Mouse (Mus musculus) stomach, postnatal 0 days (tissue): ENCODE measurements around the gene Itm2b. TPM values are rescaled to one million over a fixed set of nuclear protein-coding genes. Genes with fewer than 3 reads are reported as not detected.

Experiments
- ATAC-seq: fragments of 200-750 bp; cut with Nextera tagmentation; 2 replicates; pipeline ENCODE4 v1.8.0; 2017; ENCODE audit not compliant: low FRiP score, low TSS enrichment
- DNase-seq: peaks from one replicate; pipeline ENCODE4 v3.0.0-alpha.2; 2016; ENCODE audit warnings: low spot score
- H3K27ac ChIP-seq: fragments of 300-500 bp; sonication (generic); replicated peaks from 2 replicates; pipeline ENCODE4 v1.5.1; 2014; ENCODE audit warnings: mild to moderate bottlenecking, control low read depth
- H3K27me3 ChIP-seq: fragments of 300-500 bp; sonication (generic); 2 replicates; pipeline ENCODE4 v1.6.1; 2014; ENCODE audit warnings: low read length; ENCODE audit not compliant: control insufficient read depth, insufficient read depth
- H3K36me3 ChIP-seq: fragments of 300-500 bp; sonication (generic); 2 replicates; pipeline ENCODE4 v1.6.1; 2014; ENCODE audit warnings: low read length, mixed read lengths; ENCODE audit not compliant: control insufficient read depth, insufficient read depth
- H3K4me1 ChIP-seq: fragments of 300-500 bp; sonication (generic); replicated peaks from 2 replicates; pipeline ENCODE4 v1.6.1; 2014; ENCODE audit warnings: antibody characterized with exemption; ENCODE audit not compliant: control insufficient read depth, insufficient read depth
- H3K4me2 ChIP-seq: fragments of 300-500 bp; sonication (generic); replicated peaks from 2 replicates; pipeline ENCODE4 v1.6.1; 2014; ENCODE audit warnings: low read depth, mild to moderate bottlenecking, control low read depth, moderate library complexity
- H3K4me3 ChIP-seq: fragments of 300-500 bp; sonication (generic); 2 replicates; pipeline ENCODE4 v1.5.1; 2014; ENCODE audit warnings: low read depth, low read length, control low read depth
- H3K9ac ChIP-seq: fragments of 300-500 bp; sonication (generic); 2 replicates; pipeline ENCODE4 v1.6.1; 2014; ENCODE audit warnings: mild to moderate bottlenecking, low read length, control low read depth, mixed read lengths
- H3K9me3 ChIP-seq: fragments of 300-500 bp; sonication (generic); 2 replicates; pipeline ENCODE4 v1.6.1; 2016; ENCODE audit warnings: low read length; ENCODE audit not compliant: control insufficient read depth
- CTCF ChIP-seq: IDR thresholded peaks from 2 replicates; pipeline ENCODE4 v1.5.1; 2016; ENCODE audit warnings: antibody characterized with exemption, low read depth, mild to moderate bottlenecking, moderate library complexity
- EP300 ChIP-seq: optimal IDR thresholded peaks from 2 replicates; pipeline ENCODE3; 2016; ENCODE audit warnings: antibody characterized with exemption
- WGBS: fragments of 180-500 bp; shearing (Covaris S2); extraction: QIAGEN DNeasy Blood & Tissue Kit; methylation state at CpG from one replicate; pipeline ENCODE4 v1.1.7; 2014; 5-methylcytosine and 5-hydroxymethylcytosine counted together
- polyA plus RNA-seq: library from polyadenylated mRNA; unstranded; fragments of >200 nt; fragmentation: Nextera tagmentation; extraction: Ambion mirVana; gene quantifications from 2 replicates; pipeline ENCODE4 v1.2.1, GENCODE M21; 2015

Gene Itm2b
- polyA plus RNA-seq, 1 experiment from 2014 or later, result 1,381 TPM

DNA sequence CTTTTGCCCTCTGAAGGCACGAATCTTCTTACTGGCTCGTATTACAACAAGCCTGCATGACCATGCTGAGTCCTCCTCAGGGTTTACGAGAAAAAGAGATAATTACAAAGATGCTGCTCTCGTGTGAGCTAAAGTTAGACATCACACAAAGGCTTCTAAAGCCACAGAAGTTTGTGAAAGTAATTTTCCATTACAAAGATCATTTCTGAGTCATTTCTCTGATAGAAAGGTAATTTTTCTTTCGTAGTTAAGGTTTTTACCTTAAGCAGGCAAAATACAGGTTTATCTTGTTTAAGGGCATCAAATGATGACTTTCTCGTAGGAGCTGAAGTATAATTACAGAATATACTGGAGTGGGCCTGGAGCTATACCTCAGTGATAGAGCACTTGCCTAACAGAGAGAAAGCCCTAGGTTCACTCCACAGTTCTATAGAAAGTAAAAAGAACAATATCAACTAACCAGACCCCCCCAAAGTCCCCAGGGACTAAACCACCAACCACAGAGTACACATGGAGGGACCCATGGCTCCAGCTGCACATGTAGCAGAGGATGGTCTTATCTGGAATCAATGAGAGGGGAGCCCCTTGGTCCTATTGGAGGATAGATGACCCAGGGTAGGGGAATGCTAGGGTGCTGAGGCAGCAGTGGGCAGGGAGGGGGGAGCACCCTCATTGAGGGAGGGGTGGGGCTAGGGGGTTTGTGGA is 44.9 kb downstream of the Itm2b start:
- ATAC-seq (no peak), DNase-seq (no peak)
- no peaks in the 10 kb centered on the region for H3K4me1 ChIP-seq
- H3K36me3 ChIP-seq, result no peaks in the 10 kb centered on the region
- no peaks in the 10 kb centered on the region for H3K9me3 ChIP-seq
- TF ChIP-seq EP300, result no peak
- no peak for TF ChIP-seq CTCF
- no peak overlapping the region for H3K9ac ChIP-seq
- H3K4me3 ChIP-seq, result no peak overlapping the region
- H3K27ac ChIP-seq, result no peak overlapping the region
- H3K4me2 ChIP-seq, result no peak overlapping the region
- WGBS, result 55% methylated on average over 6 of the region's 6 CpGs
- no peaks in the 10 kb centered on the region for H3K27me3 ChIP-seq

DNA sequence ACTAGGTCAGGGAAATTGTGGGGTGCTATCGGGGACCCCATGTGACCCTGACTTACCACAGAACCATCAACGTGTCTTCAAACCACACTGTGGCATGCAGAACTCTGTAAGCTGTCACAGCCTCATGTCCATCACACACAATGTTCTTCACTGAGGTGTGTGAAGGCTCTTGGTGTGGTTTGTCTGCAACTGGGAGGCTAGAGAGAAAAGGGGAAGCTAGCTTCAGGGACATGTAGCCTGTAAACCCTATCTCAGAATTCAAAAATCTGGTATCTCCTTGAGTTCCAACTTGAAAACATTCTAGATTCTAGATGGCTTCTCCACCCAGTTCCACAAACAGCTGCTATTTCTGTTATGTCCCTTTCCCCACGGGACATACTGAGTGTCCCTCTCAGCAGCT is 45.5 kb downstream of the Itm2b start:
- Histone ChIP-seq H3K4me2 (no peak overlapping the region), H3K4me3 (no peak overlapping the region), H3K27me3 (no peaks in the 10 kb centered on the region), H3K27ac (no peak overlapping the region), H3K9me3 (no peaks in the 10 kb centered on the region), H3K4me1 (no peaks in the 10 kb centered on the region), H3K36me3 (no peaks in the 10 kb centered on the region), H3K9ac (no peak overlapping the region)
- ATAC-seq (no peak), DNase-seq (no peak)
- 64% methylated on average over 3 of the region's 3 CpGs for WGBS
- no peak for TF ChIP-seq CTCF
- TF ChIP-seq EP300, result no peak

DNA sequence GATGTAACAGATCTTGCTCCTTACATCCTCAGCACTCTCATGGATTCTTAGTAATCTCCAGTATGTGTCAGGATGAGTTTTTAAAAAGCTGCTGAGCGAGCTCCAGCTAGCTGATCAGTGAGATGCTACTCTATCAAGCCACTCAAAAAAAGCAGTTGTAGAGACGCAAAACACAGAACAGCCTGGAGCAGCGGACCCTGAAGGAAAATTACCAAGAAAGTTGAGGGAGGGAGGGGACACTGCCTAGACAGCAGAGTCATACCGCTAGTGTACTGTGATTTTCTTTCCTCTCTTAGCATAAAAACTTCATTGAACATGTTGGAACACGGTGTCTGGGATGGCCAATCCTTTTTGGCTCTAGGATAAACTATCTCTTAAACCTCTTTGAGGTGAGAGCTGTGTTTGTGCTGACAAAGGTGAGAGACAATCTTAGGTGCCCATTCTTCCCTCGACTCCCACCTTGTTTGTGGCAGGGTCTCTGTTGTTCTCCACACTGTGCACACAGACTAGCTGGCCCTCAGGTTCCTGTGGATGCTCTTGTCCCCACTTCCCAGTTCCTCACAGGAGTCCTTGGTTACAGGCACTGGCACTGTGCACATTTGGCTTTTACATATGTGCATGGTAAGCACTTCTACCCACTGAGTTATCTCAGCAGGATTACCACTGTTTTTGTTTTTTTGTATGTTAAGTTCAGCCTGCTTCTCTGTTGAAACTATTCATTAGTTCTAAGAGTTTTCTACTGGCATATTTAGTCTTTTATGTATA is 48.6 kb downstream of the Itm2b start:
- Histone ChIP-seq H3K4me3 (no peak overlapping the region), H3K27ac (no peak overlapping the region), H3K4me1 (no peaks in the 10 kb centered on the region), H3K9ac (no peak overlapping the region), H3K9me3 (no peaks in the 10 kb centered on the region), H3K36me3 (no peaks in the 10 kb centered on the region), H3K4me2 (no peak overlapping the region), H3K27me3 (no peaks in the 10 kb centered on the region)
- WGBS, result 61% methylated on average over 6 of the region's 6 CpGs
- ATAC-seq (no peak), DNase-seq (no peak)
- no peak for TF ChIP-seq CTCF
- TF ChIP-seq EP300, result no peak

DNA sequence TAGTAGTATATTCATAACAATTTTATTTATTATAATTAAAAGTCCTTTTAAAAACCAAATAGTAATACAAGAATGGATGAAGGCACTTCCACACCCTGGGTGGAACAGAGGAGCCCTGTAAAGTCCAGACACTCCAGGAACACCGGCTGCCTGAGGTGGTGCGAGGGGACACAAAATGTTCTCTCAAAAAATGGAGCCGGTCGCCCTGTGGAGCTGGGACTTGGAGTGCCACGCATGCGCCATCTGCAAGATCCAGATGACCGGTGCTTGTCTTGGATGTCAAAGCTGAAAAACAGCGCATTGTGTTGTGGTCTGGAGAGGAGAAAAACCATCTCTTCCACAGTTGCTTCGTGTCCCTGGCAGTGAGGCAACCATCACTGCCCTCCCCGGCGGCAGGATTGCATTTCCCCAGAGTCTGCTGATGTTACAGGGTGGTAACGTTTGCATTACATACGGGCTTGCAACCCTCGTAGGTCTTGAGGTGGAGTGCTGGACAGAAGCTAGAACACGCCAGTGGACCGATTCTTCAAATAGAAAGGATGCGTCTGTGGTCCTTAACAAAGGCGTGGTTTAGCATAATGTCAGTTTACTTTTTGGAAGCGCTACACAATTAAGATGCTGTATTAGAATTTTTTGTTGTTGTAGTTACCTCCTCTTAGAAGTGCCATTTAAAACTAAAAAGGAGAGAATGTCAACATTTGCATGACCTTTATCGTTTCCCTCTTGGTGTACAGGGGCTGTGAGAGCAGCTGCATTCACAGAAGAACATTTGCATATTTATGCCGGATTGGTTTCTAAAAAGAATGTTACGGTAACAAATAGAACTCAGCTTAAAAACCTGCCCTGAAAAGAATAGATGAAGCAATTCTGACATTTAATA is 49.9 kb downstream of the Itm2b start:
- DNase-seq (no peak), ATAC-seq (no peak)
- Histone ChIP-seq H3K27me3 (no peaks in the 10 kb centered on the region), H3K4me2 (no peak overlapping the region), H3K4me1 (no peaks in the 10 kb centered on the region), H3K36me3 (no peaks in the 10 kb centered on the region), H3K4me3 (no peak overlapping the region), H3K9me3 (no peaks in the 10 kb centered on the region), H3K9ac (no peak overlapping the region), H3K27ac (no peak overlapping the region)
- WGBS, result 76% methylated on average over 22 of the region's 22 CpGs
- TF ChIP-seq CTCF (no peak), EP300 (no peak)

DNA sequence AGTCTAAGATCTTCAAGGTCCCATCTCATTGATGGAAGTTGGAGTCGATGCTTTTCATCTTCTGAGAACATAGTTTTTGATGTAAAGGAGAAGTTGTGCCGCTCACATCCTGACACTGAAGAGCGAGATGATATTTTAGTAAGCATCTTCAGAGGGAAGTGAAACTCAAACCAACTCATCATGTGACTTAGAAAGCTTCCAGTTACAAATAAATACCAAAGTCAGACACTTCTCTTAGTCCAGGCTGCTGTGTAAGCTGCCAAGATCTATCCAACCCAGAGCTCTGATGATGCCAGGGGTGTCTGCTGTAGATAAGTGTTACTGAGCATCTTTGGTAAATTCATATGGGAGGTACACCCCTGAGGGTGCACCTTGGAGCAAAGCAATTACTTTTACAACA is 51.2 kb downstream of the Itm2b start:
- H3K27ac ChIP-seq, result no peak overlapping the region
- no peaks in the 10 kb centered on the region for H3K27me3 ChIP-seq
- no peak overlapping the region for H3K4me2 ChIP-seq
- no peak for TF ChIP-seq EP300
- no peak for TF ChIP-seq CTCF
- H3K9ac ChIP-seq, result no peak overlapping the region
- no peaks in the 10 kb centered on the region for H3K4me1 ChIP-seq
- no peak for ATAC-seq
- WGBS, result 90% methylated on average over 3 of the region's 3 CpGs
- H3K4me3 ChIP-seq, result no peak overlapping the region
- H3K9me3 ChIP-seq, result no peaks in the 10 kb centered on the region
- DNase-seq, result no peak
- no peaks in the 10 kb centered on the region for H3K36me3 ChIP-seq
